Mouse (Mus musculus) central nervous system, embryonic 18 days (tissue): Measurements from ENCODE around the gene Stk19. TPM values are rescaled to one million over a fixed set of nuclear protein-coding genes. Genes with fewer than 3 reads are reported as not detected.

ENCODE experiments used
- polyA plus RNA-seq: library from polyadenylated mRNA; depleted of rRNA; stranded (reverse); fragments of >200 nt; gene quantifications from 2 replicates; pipeline ENCODE4 v1.2.3, GENCODE M21; 2012; rRNA removed

Stk19 gene
- 75.7 and 76.3 TPM in 2 replicates for polyA plus RNA-seq

GRCm38 (mm10) chr17:34836856-34837221 is at the start of gene Stk19, which contains the start of gene Dxo:
Stk19 (minus strand) TSS chr17:34836945.
Dxo (plus strand) TSS chr17:34837019.

GRCm38 (mm10) chr17:34881683-34882310 is 45.1 kb upstream of the Stk19 start, which contains the start of gene Gm20547:
Gm20547 (minus strand) TSS chr17:34882042.

GRCm38 (mm10) chr17:34879336-34879879 is 42.7 kb upstream of the Stk19 start, which contains the start of gene Zbtb12:
Zbtb12 (plus strand) TSS chr17:34879483.

GRCm38 (mm10) chr17:34862416-34863081 is 25.8 kb upstream of the Stk19 start, which contains the start of gene Cfb:
Cfb (minus strand) TSS chr17:34862518.

GRCm38 (mm10) chr17:34849722-34850516 is 13.2 kb upstream of the Stk19 start, which contains the start of the genes Skiv2l and Nelfe:
Skiv2l (minus strand) TSS chr17:34850210.
Nelfe (plus strand) TSS chr17:34850391.

GRCm38 (mm10) chr17:34804301-34804700 is 32.4 kb downstream of the Stk19 start, which contains the start of gene Cyp21a1:
Cyp21a1 (minus strand) TSS chr17:34804561.

Other genes with a start within 250 kb of the Stk19 start
- gene Gpsm3, start 247.1 kb downstream of the Stk19 start, polyA plus RNA-seq, result 1.9 and 2.2 TPM in 2 replicates
- gene Pbx2, start 245.7 kb downstream of the Stk19 start, polyA plus RNA-seq, result 66.5 and 66.7 TPM in 2 replicates
- 3.8 and 4.2 TPM in 2 replicates for gene Ager, start 239.1 kb downstream of the Stk19 start, polyA plus RNA-seq
- 199 and 200 TPM in 2 replicates for gene Rnf5, start 233.3 kb downstream of the Stk19 start, polyA plus RNA-seq
- 209 and 219 TPM in 2 replicates for gene Agpat1, start 232.7 kb downstream of the Stk19 start, polyA plus RNA-seq
- 5.5 and 12.4 TPM in 2 replicates for gene Egfl8, start 221.0 kb downstream of the Stk19 start, polyA plus RNA-seq
- gene Ppt2, start 208.4 kb downstream of the Stk19 start, polyA plus RNA-seq, result 22.4 and 24.5 TPM in 2 replicates
- gene Prrt1, start 207.4 kb downstream of the Stk19 start, polyA plus RNA-seq, result 66.0 and 82.7 TPM in 2 replicates
- 5.0 and 5.4 TPM in 2 replicates for gene Fkbpl, start 192.2 kb downstream of the Stk19 start, polyA plus RNA-seq
- gene Atf6b, start 189.8 kb downstream of the Stk19 start, polyA plus RNA-seq, result 95.0 and 101 TPM in 2 replicates
- 1.2 and 1.4 TPM in 2 replicates for gene Tnxb, start 166.4 kb downstream of the Stk19 start, polyA plus RNA-seq
- gene C4b, start 93.1 kb downstream of the Stk19 start, polyA plus RNA-seq, result 0.63 and 1.0 TPM in 2 replicates
- 0.08 TPM in 1 of 2 replicates, not detected in the other for gene Cyp21a1, start 32.4 kb downstream of the Stk19 start, polyA plus RNA-seq
- gene Dxo, start 74 bp upstream of the Stk19 start, polyA plus RNA-seq, result 61.1 and 67.6 TPM in 2 replicates
- gene Skiv2l, start 13.3 kb upstream of the Stk19 start, polyA plus RNA-seq, result 89.7 and 90.9 TPM in 2 replicates
- gene Nelfe, start 13.4 kb upstream of the Stk19 start, polyA plus RNA-seq, result 50.7 and 54.7 TPM in 2 replicates
- 0.29 and 2.0 TPM in 2 replicates for gene Cfb, start 25.6 kb upstream of the Stk19 start, polyA plus RNA-seq
- gene Zbtb12, start 42.5 kb upstream of the Stk19 start, polyA plus RNA-seq, result 73.3 and 74.1 TPM in 2 replicates
- gene Gm20547, start 45.1 kb upstream of the Stk19 start, polyA plus RNA-seq, result 0.29 TPM in 1 of 2 replicates, not detected in the other
- 2.4 and 3.2 TPM in 2 replicates for gene C2, start 61.3 kb upstream of the Stk19 start, polyA plus RNA-seq
- gene Ehmt2, start 61.5 kb upstream of the Stk19 start, polyA plus RNA-seq, result 311 and 328 TPM in 2 replicates
- 0.04 and 0.06 TPM in 2 replicates for gene Slc44a4, start 77.5 kb upstream of the Stk19 start, polyA plus RNA-seq
- 30.5 and 30.9 TPM in 2 replicates for gene Neu1, start 94.3 kb upstream of the Stk19 start, polyA plus RNA-seq
- gene Hspa1b, start 122.3 kb upstream of the Stk19 start, polyA plus RNA-seq, result 8.8 and 9.7 TPM in 2 replicates
- gene Gm20481, start 133.0 kb upstream of the Stk19 start, polyA plus RNA-seq, result not detected in 2 replicates
- gene Hspa1a, start 135.2 kb upstream of the Stk19 start, polyA plus RNA-seq, result 13.2 and 13.5 TPM in 2 replicates
- 0.62 and 0.90 TPM in 2 replicates for gene Hspa1l, start 135.8 kb upstream of the Stk19 start, polyA plus RNA-seq
- gene Lsm2, start 144.9 kb upstream of the Stk19 start, polyA plus RNA-seq, result 93.6 and 101 TPM in 2 replicates
- 78.1 and 85.3 TPM in 2 replicates for gene Vars, start 164.0 kb upstream of the Stk19 start, polyA plus RNA-seq
- gene Vwa7, start 179.6 kb upstream of the Stk19 start, polyA plus RNA-seq, result 0.48 TPM in 2 replicates
- 2.1 and 2.3 TPM in 2 replicates for gene Sapcd1, start 191.1 kb upstream of the Stk19 start, polyA plus RNA-seq
- 2.7 and 3.0 TPM in 2 replicates for gene Msh5, start 209.8 kb upstream of the Stk19 start, polyA plus RNA-seq
- 45.7 and 47.6 TPM in 2 replicates for gene Clic1, start 213.0 kb upstream of the Stk19 start, polyA plus RNA-seq
- gene Ddah2, start 222.1 kb upstream of the Stk19 start, polyA plus RNA-seq, result 243 and 254 TPM in 2 replicates
- 2.1 TPM in 1 of 2 replicates, not detected in the other for gene Ly6g6c, start 228.4 kb upstream of the Stk19 start, polyA plus RNA-seq
- 0.03 and 0.10 TPM in 2 replicates for gene Mpig6b, start 229.2 kb upstream of the Stk19 start, polyA plus RNA-seq
- gene Ly6g6e, start 240.0 kb upstream of the Stk19 start, polyA plus RNA-seq, result 6.6 and 10.1 TPM in 2 replicates
- 1.3 and 1.6 TPM in 2 replicates for gene Ly6g6d, start 241.1 kb upstream of the Stk19 start, polyA plus RNA-seq
- gene Ly6g6f, start 248.7 kb upstream of the Stk19 start, polyA plus RNA-seq, result 0.09 and 0.19 TPM in 2 replicates